Mouse (Mus musculus) inflammation-experienced regulatory T-cells, adult 6 months (primary cell): ENCODE measurements around the gene Rap1a. TPM values are rescaled to one million over a fixed set of nuclear protein-coding genes. Genes with fewer than 3 reads are reported as not detected.
A peak's percentile ranks its signal among the peaks of the same experiment; 100 is the strongest.

ENCODE experiments used
- ATAC-seq: one replicate; pipeline ENCODE4 v1.8.0; 2017
- polyA plus RNA-seq, 3 experiments: library from polyadenylated mRNA; unstranded; fragments of 100-300 nt; shearing (Covaris generic); gene quantifications; one replicate each; pipeline ENCODE4 v1.2.1; 2017

Gene Rap1a
- polyA plus RNA-seq, 3 experiments from 2014 or later = 142 to 303 (median 166) TPM

DNA sequence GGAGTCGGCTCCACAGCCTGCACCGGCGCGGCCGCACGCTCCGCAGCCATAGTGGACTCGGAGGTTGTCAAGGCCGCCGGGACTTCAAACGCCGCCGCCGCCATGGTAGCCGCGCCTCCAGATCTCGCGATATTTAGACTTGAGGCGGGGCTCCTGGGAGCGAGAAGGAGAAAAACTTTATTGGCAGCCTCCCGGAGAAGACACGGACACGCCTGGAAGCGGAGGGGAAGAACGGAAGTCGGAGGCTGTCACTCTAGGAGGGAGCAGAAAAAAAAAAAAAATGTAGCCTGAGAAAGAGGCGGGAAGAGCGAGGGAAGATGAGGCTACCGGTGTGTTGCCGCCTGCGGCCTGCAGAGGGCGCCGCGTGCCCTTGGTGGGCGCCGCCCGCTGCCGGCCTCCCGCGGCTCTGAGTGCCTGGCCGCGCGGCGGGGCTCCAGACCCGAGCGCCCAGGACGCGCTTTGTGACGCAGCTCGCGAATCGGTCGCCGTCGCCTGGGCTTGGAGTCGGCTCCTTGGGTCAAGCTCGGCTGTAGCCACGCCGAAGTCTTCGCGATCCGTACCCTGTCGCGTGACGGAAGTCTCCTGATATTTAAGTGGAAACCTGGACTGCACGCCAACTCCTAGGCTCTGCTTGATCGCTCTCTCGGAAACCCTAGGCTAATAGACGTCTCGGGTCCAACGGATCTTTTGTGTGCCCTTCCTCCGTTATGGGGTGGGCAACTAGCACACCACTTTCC, 113.6 kb downstream of the Rap1a start, which contains the start of gene Ddx20:
Gene Ddx20, minus strand, starts transcription at position 251 of the 737 bp plus-strand sequence.
- ATAC-seq = peak; percentile 92

DNA sequence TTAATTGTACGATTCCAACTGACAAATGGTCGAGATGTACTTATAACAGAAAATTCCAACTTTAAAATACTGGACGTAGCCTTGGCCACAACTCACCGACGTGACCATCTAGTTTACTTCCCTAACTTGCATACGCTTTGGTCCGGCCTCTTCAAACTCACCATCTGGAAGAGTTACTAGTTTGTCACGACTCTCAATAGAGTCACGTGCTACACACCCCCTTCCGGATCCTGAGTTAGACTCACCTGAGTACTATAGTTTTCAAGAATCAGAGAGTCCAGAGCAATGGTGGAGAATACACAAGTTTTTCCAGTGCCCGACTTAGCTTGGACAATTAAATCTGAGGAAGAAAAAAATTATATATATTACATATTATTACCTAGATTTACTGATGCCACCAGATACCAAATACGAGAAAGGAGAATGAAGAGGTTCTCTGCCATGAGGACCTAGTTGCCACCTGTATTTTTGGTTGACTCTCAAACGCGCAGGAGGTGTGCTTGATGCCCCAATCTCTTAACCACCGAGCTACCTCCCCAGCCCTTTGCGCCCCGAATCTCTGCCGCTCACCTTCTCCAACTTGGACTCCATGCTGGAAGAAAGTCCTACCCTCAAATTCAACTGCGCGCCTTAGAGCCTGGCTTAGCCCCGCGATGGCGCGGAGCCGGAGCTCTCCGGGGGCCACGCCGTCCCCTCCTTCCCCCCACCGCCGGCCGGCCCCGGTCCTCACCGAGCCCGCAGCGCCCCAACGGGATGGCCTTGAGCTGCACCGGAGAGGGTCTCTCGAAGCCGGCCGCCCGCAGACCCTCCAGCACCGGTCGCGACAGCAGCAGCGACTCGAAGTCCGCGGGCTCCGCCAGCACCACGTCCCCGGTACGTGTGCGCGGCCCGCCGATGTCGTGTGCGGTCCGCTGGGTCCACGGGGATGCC, 114.5 kb downstream of the Rap1a start:
- ATAC-seq = no peak

DNA sequence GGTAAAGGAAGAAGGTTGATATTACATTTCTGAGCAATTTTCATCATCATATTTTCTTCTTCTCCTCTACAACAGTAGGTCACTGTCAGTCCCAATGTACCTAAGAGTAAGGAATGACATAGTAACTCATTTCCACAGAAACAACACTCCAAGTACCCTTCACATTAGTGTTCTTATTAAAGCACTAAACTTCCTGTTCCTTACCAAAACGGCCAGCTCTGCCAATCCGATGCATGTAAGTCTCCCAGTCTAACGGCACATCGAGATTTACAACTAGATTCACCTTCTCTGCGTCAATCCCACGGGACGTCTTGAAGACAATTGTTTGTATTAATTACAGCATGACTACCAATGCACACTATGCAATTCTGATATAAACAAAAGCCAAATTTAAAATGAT, 120.8 kb downstream of the Rap1a start:
- ATAC-seq = no peak

Other genes starting within 250 kb of the Rap1a start
- 10 to 100 TPM in 2 of 3 experiments, 1 to 10 TPM in 1; 9.9 to 16.3 (median 13.4) TPM for gene Ddx20, start 113.8 kb downstream of the Rap1a start, polyA plus RNA-seq
- 1 to 10 TPM; 1.5 to 2.0 (median 1.8) TPM for gene Inka2, start 96.7 kb downstream of the Rap1a start, polyA plus RNA-seq
- gene Adora3, start 69.5 kb upstream of the Rap1a start, polyA plus RNA-seq = under 1 TPM in 2 of 3 experiments, not detected in 1; 0.26 to 0.39 TPM
- not detected for gene Tmigd3, start 69.6 kb upstream of the Rap1a start, polyA plus RNA-seq
- gene I830077J02Rik, start 131.3 kb upstream of the Rap1a start, polyA plus RNA-seq = 1 to 10 TPM in 2 of 3 experiments, not detected in 1; 1.3 to 1.8 TPM
- gene Wdr77, start 158.0 kb upstream of the Rap1a start, polyA plus RNA-seq = 10 to 100 TPM; 43.7 to 76.5 (median 68.7) TPM
- 100 to 1,000 TPM; 356 to 533 (median 366) TPM for gene Atp5f1, start 158.8 kb upstream of the Rap1a start, polyA plus RNA-seq
- 1 to 10 TPM; 1.4 to 4.3 (median 4.2) TPM for gene Ovgp1, start 172.4 kb upstream of the Rap1a start, polyA plus RNA-seq
- under 1 TPM; 0.38 to 0.88 (median 0.83) TPM for gene Pifo, start 213.3 kb upstream of the Rap1a start, polyA plus RNA-seq
- gene Chil5, start 231.5 kb upstream of the Rap1a start, polyA plus RNA-seq = 1 to 10 TPM; 2.5 to 8.1 (median 7.1) TPM